Mouse (Mus musculus) heart, embryonic 10.5 days (tissue): ENCODE measurements around the gene Klf2. TPM values are rescaled to one million over a fixed set of nuclear protein-coding genes. Genes with fewer than 3 reads are reported as not detected.

Experiments
- DNase-seq: peaks from one replicate; pipeline ENCODE4 v3.0.0-alpha.2; 2017; ENCODE audit warnings: low spot score
- H3K27ac ChIP-seq: fragments of 300-500 bp; sonication (generic); 2 replicates; pipeline ENCODE4 v1.5.1; 2016; ENCODE audit warnings: mild to moderate bottlenecking
- H3K27me3 ChIP-seq: fragments of 300-500 bp; sonication (generic); 2 replicates; pipeline ENCODE4 v1.6.1; 2016; ENCODE audit warnings: mild to moderate bottlenecking; ENCODE audit not compliant: poor library complexity, insufficient read depth, severe bottlenecking
- H3K36me3 ChIP-seq: fragments of 300-500 bp; sonication (generic); 2 replicates; pipeline ENCODE4 v1.6.1; 2016; ENCODE audit warnings: mild to moderate bottlenecking, moderate library complexity
- H3K4me1 ChIP-seq: fragments of 300-500 bp; sonication (generic); 2 replicates; pipeline ENCODE4 v1.6.1; 2016; ENCODE audit warnings: mild to moderate bottlenecking
- H3K4me3 ChIP-seq: fragments of 300-500 bp; sonication (generic); 2 replicates; pipeline ENCODE4 v1.5.1; 2016; ENCODE audit warnings: mild to moderate bottlenecking, moderate library complexity
- H3K9me3 ChIP-seq: fragments of 300-500 bp; sonication (generic); 2 replicates; pipeline ENCODE4 v1.6.1; 2016; ENCODE audit warnings: mild to moderate bottlenecking, moderate library complexity
- WGBS: fragments of 180-500 bp; shearing (Covaris S2); methylation state at CpG from one replicate; pipeline ENCODE4 v1.1.7; 2016; 5-methylcytosine and 5-hydroxymethylcytosine counted together
- polyA plus RNA-seq: library from polyadenylated mRNA; unstranded; fragments of >200 nt; fragmentation: Nextera tagmentation; extraction: Ambion mirVana; gene quantifications from 2 replicates; pipeline ENCODE4 v1.2.1, GENCODE M21; 2016

Gene Klf2
- polyA plus RNA-seq, 1 experiment from 2014 or later: 14.1 TPM

DNA sequence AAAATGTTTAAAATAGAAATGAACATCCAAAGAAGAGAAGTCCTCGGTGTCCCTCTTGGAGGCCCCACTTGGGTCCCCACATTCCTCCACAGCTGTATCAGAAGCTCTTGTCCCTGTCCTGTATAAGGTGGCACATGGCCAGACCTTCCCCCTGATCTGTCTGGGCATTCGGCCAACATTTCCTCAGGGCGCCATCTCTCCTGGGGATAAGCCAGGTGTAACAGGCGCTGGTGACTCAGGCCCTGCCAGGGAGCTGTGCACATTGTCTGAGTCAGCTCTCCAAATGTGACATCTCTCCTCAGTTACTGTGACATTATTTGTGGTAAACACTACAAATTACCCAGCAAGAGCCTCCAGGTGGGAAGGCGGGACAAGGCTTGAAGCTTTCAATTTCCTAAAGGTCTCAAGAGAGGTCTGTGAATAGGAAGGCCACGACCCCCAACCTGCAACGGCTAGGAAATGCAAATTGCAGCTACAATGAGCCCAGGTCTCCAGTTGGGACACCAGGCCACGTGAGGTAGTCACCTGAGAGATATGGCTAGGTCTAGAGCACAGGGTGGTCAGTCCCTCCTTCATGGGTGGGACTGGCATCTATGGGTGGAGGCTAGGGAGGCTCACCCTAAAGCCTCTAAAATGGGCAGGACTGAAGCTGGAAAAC is 7.9 kb upstream of the Klf2 start:
- Histone ChIP-seq H3K4me3 (no peak overlapping the region), H3K36me3 (no peaks in the 10 kb centered on the region), H3K27ac (0 out of 2 replicates have a peak overlapping the region, but pooled peaks have one; percentile 29), H3K27me3 (no peaks in the 10 kb centered on the region), H3K9me3 (no peaks in the 10 kb centered on the region), H3K4me1 (peaks cover 9% of the 10 kb centered on the region)
- WGBS: 50% methylated on average over 8 of the region's 8 CpGs
- DNase-seq: no peak

DNA sequence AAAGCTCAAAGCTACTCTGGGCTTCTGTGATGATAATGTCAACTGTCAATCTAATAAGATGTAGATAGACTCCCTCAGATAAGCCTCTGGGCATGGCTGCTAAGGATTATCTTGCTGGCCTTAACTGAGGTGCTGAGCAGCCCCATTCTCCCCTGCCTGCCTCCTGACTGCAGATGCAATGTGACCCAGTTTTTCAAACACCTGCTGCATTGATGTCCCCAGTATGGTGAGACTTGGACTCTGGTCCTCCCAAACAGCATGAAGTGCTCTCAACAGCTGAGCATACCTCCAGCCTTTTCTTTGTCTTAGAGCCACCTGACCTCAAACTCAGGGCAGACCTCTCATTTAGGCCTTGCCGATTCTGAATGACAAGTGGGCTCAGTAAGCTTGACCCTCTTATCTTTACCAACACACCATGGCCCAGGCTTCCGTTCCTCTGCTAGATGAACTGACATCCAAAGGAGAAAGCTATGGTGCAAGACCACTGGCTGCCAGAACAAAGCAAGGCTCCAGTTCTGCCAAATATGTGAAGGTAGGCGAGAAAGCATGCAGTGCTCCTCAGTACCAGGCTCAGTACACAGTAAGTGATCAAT is 5.8 kb upstream of the Klf2 start:
- peak; percentile 76 for DNase-seq
- Histone ChIP-seq H3K9me3 (no peaks in the 10 kb centered on the region), H3K36me3 (no peaks in the 10 kb centered on the region), H3K27me3 (no peaks in the 10 kb centered on the region), H3K27ac (no peak overlapping the region), H3K4me1 (peaks cover 19% of the 10 kb centered on the region), H3K4me3 (no peak overlapping the region)
- 48% methylated on average over 3 of the region's 3 CpGs for WGBS

DNA sequence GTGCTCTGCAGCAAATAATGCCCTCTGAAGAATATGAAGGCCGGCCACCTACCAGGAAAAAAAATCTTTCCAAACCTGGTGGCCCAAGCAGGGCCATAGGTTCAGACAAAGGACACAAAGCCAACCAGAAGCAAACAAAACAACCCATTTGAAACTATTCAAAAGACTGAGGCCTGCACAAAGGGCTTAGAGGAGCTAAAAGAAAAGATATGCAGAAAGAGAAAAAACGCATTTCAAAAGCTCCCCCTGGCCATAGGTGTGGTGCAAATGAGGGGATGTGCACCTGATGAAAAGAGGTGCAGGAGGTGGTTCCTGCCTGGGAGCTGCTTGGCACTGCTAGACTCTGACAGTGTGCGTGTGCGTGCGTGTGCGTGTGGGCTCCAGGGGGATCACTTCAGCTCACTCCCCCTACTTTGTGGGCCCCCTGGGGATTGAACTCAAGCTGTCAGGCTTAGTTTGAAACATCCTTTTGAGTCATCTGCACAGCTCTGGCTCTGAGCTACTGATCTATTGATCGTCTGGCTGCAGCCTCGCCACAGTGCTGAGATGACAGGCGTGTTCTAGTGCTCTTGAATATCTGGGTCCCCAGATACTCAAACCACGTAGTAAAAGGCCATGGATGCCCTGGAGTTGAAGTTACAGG is 2.7 kb upstream of the Klf2 start:
- WGBS: 52% methylated on average over 10 of the region's 10 CpGs

DNA sequence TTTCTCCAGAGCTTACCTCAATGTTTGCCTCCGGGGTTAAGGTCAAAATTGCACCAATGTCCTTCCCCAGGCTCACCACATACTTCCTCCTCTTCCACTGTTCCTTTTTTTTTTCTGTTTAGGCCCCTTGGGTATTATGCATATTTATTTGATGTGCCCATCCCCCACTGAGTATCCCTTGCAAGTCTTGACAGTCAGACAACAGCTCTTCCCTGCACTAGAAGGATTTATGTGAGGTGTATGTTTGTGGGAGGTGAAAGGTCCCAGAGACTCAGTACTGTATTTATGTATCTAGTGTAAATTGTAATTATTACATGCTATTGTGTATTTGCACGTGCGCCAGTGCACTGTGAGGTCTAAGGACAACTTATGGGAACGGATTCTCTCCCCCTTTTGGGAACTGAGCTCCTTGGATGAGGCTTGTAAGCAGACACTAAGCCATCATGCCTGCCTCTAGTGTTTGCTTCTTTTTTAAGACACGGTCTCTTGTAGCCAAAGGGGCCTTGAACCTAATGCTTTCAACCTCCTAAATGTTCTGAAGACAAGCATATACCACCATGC is 1.0 kb upstream of the Klf2 start:
- H3K4me1 ChIP-seq: peaks cover 38% of the 10 kb centered on the region
- H3K36me3 ChIP-seq: no peaks in the 10 kb centered on the region
- peaks cover 36% of the 10 kb centered on the region for H3K27me3 ChIP-seq
- 42% methylated on average over 5 of the region's 5 CpGs for WGBS
- no peak overlapping the region for H3K4me3 ChIP-seq
- peak overlapping the region; percentile 93 for H3K27ac ChIP-seq
- no peaks in the 10 kb centered on the region; the same call in 1 of the 2 replicates for H3K9me3 ChIP-seq
- no peak for DNase-seq

More for the DNA sequence above, 2.7 kb upstream of the Klf2 start:
- no peak for DNase-seq
- Histone ChIP-seq H3K9me3 (no peaks in the 10 kb centered on the region; the same call in 1 of the 2 replicates), H3K27me3 (peaks cover 21% of the 10 kb centered on the region), H3K27ac (no peak overlapping the region), H3K36me3 (no peaks in the 10 kb centered on the region), H3K4me3 (no peak overlapping the region), H3K4me1 (peaks cover 36% of the 10 kb centered on the region)

DNA sequence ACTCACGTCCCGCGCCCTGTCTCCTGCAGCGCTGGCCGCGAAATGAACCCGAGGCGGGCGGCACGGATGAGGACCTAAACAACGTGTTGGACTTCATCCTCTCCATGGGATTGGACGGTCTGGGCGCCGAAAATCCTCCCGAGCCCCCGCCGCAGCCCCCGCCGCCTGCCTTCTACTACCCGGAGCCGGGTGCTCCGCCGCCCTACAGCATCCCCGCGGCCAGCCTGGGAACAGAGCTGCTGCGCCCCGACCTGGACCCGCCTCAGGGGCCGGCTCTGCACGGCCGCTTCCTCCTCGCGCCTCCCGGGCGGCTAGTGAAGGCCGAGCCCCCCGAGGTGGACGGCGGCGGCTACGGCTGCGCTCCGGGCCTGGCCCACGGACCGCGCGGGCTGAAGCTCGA is 564 bp downstream of the Klf2 start:
- no peak for DNase-seq
- H3K27me3 ChIP-seq: peaks cover 42% of the 10 kb centered on the region

DNA sequence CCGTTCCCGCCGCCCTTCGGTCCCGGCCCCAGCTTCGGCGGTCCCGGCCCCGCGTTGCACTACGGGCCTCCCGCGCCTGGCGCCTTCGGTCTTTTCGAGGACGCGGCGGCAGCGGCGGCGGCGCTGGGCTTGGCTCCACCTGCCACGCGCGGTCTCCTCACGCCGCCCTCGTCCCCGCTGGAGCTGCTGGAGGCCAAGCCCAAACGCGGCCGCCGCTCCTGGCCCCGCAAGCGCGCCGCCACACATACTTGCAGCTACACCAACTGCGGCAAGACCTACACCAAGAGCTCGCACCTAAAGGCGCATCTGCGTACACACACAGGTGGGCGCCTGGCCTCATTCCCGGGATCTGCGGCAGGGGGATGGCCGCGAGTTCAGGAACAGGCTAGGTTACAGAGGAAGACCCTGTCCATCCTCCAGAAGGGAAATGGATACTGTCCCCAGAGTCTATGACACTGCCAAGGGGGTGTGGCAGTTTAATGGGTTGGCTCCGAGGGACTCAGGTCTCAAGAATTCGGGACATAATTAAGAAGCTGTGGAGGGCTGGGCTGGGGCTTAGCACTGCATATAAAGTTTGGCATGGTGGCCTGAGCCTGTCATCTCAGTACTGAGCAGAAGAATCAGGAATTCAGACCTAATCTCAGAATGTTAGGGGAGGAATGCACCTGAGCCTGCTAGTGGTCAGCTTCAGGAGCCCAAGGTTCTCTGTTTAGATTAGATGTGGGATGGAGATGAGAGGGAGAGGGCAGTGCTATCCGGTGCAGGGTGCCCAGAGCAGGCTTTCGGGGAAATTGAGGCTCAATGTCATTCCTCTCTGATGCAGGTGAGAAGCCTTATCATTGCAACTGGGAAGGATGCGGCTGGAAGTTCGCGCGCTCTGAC is 1.3 kb downstream of the Klf2 start:
- no peak for DNase-seq
- Histone ChIP-seq H3K27ac (peak overlapping the region; percentile 93), H3K4me3 (peak overlapping the region; percentile 71), H3K9me3 (no peaks in the 10 kb centered on the region; the same call in 1 of the 2 replicates), H3K36me3 (no peaks in the 10 kb centered on the region; the same call in 1 of the 2 replicates), H3K4me1 (peaks cover 44% of the 10 kb centered on the region), H3K27me3 (peaks cover 42% of the 10 kb centered on the region)
- WGBS: 4% methylated on average over 55 of the region's 55 CpGs

More for the DNA sequence above, 564 bp downstream of the Klf2 start:
- WGBS: under 1% methylated on average over 36 of the region's 48 CpGs
- peak overlapping the region; percentile 93 for H3K27ac ChIP-seq
- no peaks in the 10 kb centered on the region; the same call in 1 of the 2 replicates for H3K36me3 ChIP-seq
- peaks cover 44% of the 10 kb centered on the region for H3K4me1 ChIP-seq
- H3K9me3 ChIP-seq: no peaks in the 10 kb centered on the region; the same call in 1 of the 2 replicates
- H3K4me3 ChIP-seq: peak overlapping the region; percentile 71

DNA sequence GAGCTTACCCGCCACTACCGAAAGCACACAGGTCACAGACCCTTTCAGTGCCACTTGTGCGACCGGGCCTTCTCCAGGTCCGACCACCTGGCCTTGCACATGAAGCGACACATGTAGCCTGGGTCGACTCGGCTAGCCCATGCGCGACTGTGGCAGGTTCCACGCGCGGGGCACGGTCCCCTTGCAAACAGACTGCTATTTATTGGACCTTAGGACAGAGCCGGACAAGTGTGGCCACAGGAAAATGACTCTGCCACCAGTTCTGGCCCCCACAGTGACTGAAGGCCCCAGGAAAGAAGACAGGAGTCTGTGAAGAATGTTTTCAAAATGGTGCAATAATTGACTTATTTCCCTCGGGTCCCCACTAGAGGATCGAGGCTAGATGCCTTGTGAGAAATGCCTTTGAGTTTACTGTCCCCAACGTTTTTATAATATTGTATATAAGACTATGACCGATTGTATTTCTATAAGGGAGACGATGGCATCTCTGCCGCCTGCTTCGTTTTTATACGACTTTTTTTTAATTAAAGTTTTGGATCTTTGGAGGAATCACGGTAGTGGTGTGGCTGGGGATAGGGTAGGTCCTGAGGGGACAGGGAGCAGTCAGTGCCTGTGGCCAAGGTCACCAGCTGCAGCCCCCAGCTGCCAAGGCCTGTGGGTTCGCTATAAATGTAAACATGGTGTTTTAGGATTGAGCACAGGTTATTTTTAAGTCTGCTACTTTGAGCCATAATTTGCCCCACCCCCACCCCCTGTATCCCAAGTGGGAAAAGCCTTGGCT is 2.2 kb downstream of the Klf2 start:
- Histone ChIP-seq H3K9me3 (no peaks in the 10 kb centered on the region; the same call in 1 of the 2 replicates), H3K4me3 (peak overlapping the region; percentile 71), H3K4me1 (peaks cover 44% of the 10 kb centered on the region), H3K27me3 (peaks cover 42% of the 10 kb centered on the region), H3K36me3 (no peaks in the 10 kb centered on the region; the same call in 1 of the 2 replicates), H3K27ac (0 out of 2 replicates have a peak overlapping the region, but pooled peaks have one; percentile 23)
- no peak for DNase-seq
- 52% methylated on average over 25 of the region's 25 CpGs for WGBS

DNA sequence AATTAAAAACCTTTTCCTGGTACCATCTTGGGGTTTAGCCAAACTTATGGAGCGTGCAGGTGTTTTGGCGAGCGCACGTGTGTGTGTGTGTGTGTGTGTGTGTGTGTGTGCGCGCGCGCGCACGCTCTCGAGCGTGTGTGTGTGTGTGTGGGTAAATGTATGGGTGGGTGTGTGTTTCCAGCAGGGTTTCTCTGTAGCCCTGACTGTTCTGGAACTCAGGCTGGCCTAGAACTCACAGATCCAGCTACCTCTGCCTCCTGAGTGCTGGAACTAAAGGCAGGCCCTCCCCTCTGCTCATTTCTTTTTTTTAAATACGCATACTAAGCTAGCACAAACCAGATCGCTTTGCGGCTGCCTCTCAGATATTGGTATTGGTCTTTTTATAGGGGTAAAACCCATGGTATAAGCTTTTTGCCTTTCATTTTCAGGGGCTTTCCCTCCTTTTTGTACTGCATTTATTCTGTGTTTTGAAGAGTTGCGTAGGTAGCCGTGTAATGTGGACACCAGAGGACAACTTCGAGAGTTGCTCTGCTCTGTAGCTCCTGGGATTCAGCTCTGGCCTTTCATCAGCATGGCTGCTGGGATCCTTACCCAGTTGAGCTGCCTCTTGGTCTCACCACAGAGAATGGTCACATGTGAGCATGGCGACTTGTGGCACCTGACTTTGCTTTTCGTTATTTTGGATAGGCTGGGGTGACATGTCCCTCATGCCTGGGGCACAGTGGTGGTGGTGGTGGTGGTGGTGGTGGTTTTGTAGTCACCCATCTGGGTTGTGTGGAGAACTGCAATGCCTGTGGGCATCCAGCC is 3.0 kb downstream of the Klf2 start:
- peaks cover 42% of the 10 kb centered on the region for H3K27me3 ChIP-seq
- 88% methylated on average over 20 of the region's 20 CpGs for WGBS
- DNase-seq: no peak
- H3K9me3 ChIP-seq: no peaks in the 10 kb centered on the region; the same call in 1 of the 2 replicates
- H3K36me3 ChIP-seq: no peaks in the 10 kb centered on the region; the same call in 1 of the 2 replicates
- H3K4me3 ChIP-seq: peak overlapping the region; percentile 71
- no peak overlapping the region for H3K27ac ChIP-seq
- peaks cover 44% of the 10 kb centered on the region for H3K4me1 ChIP-seq

DNA sequence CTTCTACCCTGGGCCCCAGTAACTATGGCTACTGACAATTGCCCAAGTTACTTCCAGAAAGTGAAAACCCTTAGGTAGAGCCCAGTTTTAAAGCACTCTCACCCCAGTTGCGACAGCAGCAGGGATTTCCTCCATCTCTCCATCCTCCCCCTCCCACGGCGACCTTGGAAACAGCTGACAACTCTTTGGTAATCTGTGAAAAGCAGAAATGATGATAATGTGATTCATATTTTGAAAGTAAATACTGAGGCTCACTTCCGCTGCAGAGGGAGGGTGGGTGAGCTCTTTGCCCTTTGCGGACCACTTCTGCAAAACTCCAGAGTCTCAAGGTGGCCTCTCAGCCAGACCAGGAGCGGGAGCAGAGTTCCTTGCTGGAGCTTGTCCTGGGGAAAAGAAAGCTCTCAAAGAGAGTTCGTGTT is 3.6 kb downstream of the Klf2 start:
- no peak for DNase-seq
- H3K27me3 ChIP-seq: peaks cover 42% of the 10 kb centered on the region
- WGBS: 70% methylated on average over 7 of the region's 7 CpGs
- 0 out of 2 replicates have a peak overlapping the region, but pooled peaks have one; percentile 0 for H3K4me3 ChIP-seq
- peaks cover 39% of the 10 kb centered on the region for H3K4me1 ChIP-seq
- no peaks in the 10 kb centered on the region; the same call in 1 of the 2 replicates for H3K36me3 ChIP-seq
- no peak overlapping the region for H3K27ac ChIP-seq
- no peaks in the 10 kb centered on the region; the same call in 1 of the 2 replicates for H3K9me3 ChIP-seq

DNA sequence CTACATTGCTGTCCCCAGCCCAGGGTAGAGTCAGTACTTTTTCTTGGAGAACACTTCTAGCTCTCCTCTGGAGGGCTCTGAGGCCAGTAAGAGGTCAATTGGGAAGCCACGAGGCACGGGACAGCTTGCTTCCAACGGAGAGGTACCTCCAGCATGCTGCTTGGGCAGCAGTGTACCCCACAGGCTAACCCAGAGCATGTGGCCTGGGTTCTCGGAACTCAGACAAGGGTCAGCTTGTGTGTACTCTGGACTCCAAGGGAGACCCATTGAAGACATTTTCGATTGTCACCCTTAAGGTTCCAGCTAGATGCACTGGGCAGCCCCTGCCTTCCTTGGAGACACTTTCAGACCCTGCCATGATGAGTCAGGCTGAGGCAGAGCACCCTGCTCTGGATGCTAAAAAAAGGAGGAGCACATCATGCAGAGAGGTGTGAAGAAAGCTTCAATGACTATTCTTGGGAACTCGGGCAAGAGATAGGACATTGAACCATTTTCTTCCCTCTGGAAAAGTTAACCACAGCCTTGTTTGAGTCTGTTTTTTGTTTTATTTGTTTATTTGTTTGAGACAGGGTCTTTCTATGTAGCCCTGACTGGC is 4.4 kb downstream of the Klf2 start:
- peaks cover 42% of the 10 kb centered on the region for H3K27me3 ChIP-seq
- no peak overlapping the region for H3K4me3 ChIP-seq
- 57% methylated on average over 6 of the region's 6 CpGs for WGBS
- H3K36me3 ChIP-seq: no peaks in the 10 kb centered on the region; the same call in 1 of the 2 replicates
- no peak for DNase-seq
- H3K27ac ChIP-seq: no peak overlapping the region
- H3K4me1 ChIP-seq: peaks cover 33% of the 10 kb centered on the region
- no peaks in the 10 kb centered on the region; the same call in 1 of the 2 replicates for H3K9me3 ChIP-seq
